Mouse (Mus musculus) left cerebral cortex, adult 8-10 months (tissue): ENCODE data around the gene Tardbp. TPM values are rescaled to one million over a fixed set of nuclear protein-coding genes. Genes with fewer than 3 reads are reported as not detected.

Experiments used
- total RNA-seq, 4 experiments: library from RNA; stranded (reverse); gene quantifications; 2 replicates each; pipeline ENCODE4 v1.2.4; 2022

Gene Tardbp
- total RNA-seq, 4 experiments from 2014 or later: 182 to 208 (median 193) TPM

Other genes with a start within 250 kb of the Tardbp start
- gene Ubiad1, start 182.2 kb downstream of the Tardbp start, total RNA-seq: 10 to 100 TPM in 1 of 4 experiments, 1 to 10 TPM in 3; 7.9 to 10.3 (median 8.9) TPM
- gene Mtor, start 178.4 kb downstream of the Tardbp start, total RNA-seq: 10 to 100 TPM; 85.6 to 96.1 (median 92.3) TPM
- under 1 TPM; 0.50 to 0.84 (median 0.73) TPM for gene Angptl7, start 126.6 kb downstream of the Tardbp start, total RNA-seq
- 10 to 100 TPM; 47.1 to 49.6 (median 48.2) TPM for gene Exosc10, start 68.6 kb downstream of the Tardbp start, total RNA-seq
- gene Srm, start 35.5 kb downstream of the Tardbp start, total RNA-seq: 10 to 100 TPM; 76.3 to 81.3 (median 77.7) TPM
- 1 to 10 TPM; 1.9 to 4.2 (median 2.7) TPM for gene Masp2, start 24.5 kb downstream of the Tardbp start, total RNA-seq
- under 1 TPM in 2 of 4 experiments, not detected in 2; 0.23 to 0.44 TPM for gene Gm572, start 16.3 kb upstream of the Tardbp start, total RNA-seq
- 1 to 10 TPM; 1.2 to 2.4 (median 1.7) TPM for gene Casz1, start 177.4 kb upstream of the Tardbp start, total RNA-seq